Mouse (Mus musculus) spleen, adult 2 months (tissue): ENCODE results near the gene Snph.

Experiments used
- CTCF ChIP-seq: fragments of 200-500 bp; IDR thresholded peaks from 2 replicates; pipeline ENCODE4 v1.5.1; 2011; ENCODE audit warnings: mild to moderate bottlenecking, inconsistent platforms; ENCODE audit not compliant: insufficient read depth, insufficient read length, insufficient replicate concordance; ENCODE audit errors: extremely low read depth
- POLR2A ChIP-seq: fragments of 200-500 bp; IDR thresholded peaks from 2 replicates; pipeline ENCODE4 v1.6.1; 2011; ENCODE audit warnings: low read depth, low read length, inconsistent platforms

DNA sequence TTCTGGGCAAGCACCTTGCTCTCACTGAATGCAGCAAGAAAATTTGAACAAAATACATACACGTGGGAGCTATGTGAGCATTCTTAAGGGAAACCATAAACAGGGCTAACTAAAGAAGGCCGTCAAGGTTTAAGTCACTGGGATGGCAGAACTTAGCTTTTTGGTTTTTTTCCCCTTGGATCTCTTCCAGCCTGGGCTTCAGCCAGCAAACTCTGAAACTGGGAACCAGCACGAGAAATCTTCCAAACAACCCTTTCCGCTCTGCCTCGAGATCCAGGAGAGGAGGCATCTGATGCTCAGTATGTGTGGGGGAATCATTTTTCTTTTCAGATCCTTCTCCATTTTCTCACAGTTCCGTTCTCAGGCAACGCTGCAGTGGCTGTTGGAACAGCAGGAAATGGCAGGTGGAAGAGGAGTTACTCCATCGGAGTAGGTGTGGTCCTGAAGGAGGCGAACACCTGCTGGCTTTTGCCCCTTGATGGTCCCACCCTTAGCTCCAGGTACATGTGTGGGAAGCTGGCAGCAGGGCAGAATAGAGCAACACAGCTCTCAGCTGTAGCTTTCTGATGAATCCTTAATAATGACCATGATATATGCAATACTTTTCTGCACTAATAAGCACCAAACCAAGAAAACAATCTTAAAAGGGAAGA is 3.1 kb upstream of the Snph start:
- TF ChIP-seq POLR2A (no peak), CTCF (no peak)
